Mouse (Mus musculus) activated CD4-positive, CD25-positive, alpha-beta regulatory T cell, adult 4 months (primary cell): ENCODE data around the gene Cabp4. TPM values are rescaled to one million over a fixed set of nuclear protein-coding genes. Genes with fewer than 3 reads are reported as not detected.

Source experiments
- ATAC-seq: one replicate; pipeline ENCODE4 v1.8.0; 2017
- polyA plus RNA-seq, 2 experiments: library from polyadenylated mRNA; unstranded; fragments of 100-300 nt; shearing (Covaris generic); gene quantifications; one replicate each; pipeline ENCODE4 v1.2.1; 2017

Gene Cabp4
- 1 to 10 TPM; 1.1 to 1.4 TPM for polyA plus RNA-seq

DNA sequence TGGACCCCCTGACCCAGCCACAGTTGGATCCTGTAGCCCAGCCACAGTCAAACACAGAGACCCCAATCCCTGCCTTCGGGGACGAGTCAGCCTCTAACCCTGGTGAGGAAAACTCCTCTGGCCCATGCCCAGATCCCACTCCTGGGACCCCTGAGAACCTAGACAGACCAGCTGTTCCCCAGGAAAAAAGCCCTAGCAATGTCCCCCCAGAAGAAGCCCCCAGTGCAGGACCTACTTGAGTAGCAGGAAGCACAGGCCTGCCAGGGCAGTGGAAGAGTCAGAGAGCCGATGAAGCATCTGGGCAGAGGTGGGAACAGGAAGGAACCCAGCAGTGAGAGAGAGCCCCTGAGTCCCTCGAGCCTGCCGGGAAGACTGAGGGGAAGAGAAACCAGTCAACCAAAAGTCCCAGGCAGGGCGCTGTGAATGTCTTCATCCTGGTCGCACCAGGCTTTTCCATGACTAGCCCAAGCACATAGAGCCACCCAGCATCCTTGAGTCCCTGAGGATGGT is at the start of gene Cabp4:
Cabp4 (minus strand) TSS at position 275 of the 510 bp plus-strand sequence.
- ATAC-seq: no peak

- no peak for ATAC-seq
Observed at GRCm38 (mm10) chr19:4193129-4193528, 49.3 kb upstream of the Cabp4 start.

GRCm38 (mm10) chr19:4192251-4192985 is 48.6 kb upstream of the Cabp4 start:
- ATAC-seq: no peak

- ATAC-seq: peak; percentile 73
Observed at GRCm38 (mm10) chr19:4191528-4192250, 47.9 kb upstream of the Cabp4 start, which contains the start of gene Ppp1ca. Gene Ppp1ca (plus strand): TSS chr19:4192065.

DNA sequence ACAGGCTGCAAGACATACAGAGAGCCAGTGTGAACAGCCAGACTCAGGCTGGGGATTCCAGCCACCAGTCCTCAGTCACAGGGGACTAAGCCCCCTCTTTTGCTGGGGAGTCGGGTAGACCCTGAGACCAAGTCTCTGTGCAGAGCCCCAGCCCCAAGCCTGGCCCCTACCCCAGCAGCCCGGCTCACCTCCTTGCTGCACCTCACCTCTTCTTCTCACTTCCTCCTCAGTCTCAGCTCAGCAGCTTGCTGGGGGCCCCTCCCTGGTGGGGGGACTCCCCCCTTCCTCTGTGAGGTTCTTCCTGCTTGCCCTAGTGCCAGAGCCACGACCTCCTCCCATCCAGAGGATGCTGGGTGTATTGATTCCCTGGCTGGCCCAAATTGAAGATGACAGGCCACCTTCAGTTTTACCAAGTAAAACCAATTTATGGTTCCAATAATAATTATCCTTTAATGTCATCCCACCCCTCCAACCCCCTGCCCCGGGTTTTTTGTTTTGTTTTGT is 47.0 kb upstream of the Cabp4 start, which contains the start of gene Tbc1d10c:
Tbc1d10c (minus strand) TSS at position 454 of the 504 bp plus-strand sequence.
- peak; percentile 72 for ATAC-seq

DNA sequence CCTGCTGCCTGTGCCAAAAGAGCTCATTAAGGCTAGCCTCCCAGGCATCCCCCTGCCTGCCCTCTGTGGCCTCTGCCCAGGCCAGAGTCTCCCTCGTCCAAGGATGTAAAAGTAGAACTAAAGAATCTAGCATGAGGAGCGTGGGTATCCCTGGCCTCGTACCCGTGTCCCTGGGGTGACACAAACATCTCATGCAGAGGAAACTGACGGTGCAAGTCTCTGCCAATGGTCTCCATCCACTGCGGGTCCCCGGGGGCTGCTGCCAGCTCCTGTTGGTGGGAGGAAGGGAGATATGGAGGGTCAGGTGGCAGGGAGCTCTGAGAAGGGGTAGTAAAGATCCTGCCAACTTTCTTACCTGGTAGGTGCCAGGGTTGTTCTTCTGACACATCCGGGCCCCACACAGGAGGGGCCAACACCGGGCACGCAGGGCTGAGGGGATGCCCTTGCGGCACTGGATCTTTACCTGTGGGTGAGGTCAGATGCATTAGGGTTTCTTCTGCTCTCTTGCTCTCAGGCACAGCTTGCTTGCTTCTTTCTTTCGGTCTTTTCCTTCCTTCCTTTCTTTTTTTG is 45.3 kb upstream of the Cabp4 start:
- ATAC-seq: no peak

DNA sequence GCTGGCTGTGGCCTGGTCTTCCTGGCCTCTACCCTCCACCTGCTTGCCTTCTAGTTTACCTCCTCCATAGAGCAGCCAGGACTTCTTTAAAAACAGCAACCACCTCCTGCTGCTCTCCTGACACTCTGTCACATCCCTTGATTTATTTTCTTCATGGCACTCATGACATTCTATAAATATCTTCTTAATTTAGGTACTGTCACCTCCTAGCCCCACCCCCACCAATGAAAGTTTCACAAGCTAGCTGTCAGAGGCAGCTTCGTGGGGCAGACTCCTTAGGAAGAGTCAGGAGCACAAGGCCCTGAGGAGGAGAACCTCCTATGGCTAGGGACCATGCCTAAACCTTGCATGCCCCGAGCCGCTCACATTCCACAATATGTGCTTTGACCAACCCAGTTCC is 43.5 kb upstream of the Cabp4 start:
- no peak for ATAC-seq

GRCm38 (mm10) chr19:4184976-4185975 is 41.4 kb upstream of the Cabp4 start:
- ATAC-seq: peak; percentile 74

GRCm38 (mm10) chr19:4183689-4184088 is 39.9 kb upstream of the Cabp4 start:
- ATAC-seq: no peak

DNA sequence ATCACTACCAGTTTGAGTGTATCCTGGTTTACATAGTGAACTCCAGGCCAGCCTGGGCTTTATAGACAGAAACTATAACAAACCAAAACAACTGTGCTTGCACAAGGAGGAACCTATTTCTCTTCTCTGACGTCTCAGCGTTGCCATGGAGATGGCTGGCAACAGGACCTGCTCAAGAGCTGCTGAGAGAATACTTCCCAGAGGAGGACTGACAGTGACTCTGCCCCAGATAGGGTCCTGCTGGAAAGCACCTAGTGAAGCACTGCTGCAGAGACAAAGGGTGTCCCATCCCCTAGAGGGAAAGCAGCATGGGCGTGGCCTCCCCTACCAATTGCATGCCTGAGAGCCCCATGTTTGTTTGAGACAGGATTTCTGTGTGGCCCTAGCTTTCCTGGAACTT is 38.1 kb upstream of the Cabp4 start:
- peak; percentile 16 for ATAC-seq

- ATAC-seq: no peak
Observed at GRCm38 (mm10) chr19:4180411-4180810, 36.6 kb upstream of the Cabp4 start.

- no peak for ATAC-seq
Observed at GRCm38 (mm10) chr19:4175368-4175947, 31.6 kb upstream of the Cabp4 start, which contains the start of gene Carns1. Gene Carns1 (minus strand): TSS chr19:4175479.

GRCm38 (mm10) chr19:4172925-4173324 is 29.1 kb upstream of the Cabp4 start:
- no peak for ATAC-seq

DNA sequence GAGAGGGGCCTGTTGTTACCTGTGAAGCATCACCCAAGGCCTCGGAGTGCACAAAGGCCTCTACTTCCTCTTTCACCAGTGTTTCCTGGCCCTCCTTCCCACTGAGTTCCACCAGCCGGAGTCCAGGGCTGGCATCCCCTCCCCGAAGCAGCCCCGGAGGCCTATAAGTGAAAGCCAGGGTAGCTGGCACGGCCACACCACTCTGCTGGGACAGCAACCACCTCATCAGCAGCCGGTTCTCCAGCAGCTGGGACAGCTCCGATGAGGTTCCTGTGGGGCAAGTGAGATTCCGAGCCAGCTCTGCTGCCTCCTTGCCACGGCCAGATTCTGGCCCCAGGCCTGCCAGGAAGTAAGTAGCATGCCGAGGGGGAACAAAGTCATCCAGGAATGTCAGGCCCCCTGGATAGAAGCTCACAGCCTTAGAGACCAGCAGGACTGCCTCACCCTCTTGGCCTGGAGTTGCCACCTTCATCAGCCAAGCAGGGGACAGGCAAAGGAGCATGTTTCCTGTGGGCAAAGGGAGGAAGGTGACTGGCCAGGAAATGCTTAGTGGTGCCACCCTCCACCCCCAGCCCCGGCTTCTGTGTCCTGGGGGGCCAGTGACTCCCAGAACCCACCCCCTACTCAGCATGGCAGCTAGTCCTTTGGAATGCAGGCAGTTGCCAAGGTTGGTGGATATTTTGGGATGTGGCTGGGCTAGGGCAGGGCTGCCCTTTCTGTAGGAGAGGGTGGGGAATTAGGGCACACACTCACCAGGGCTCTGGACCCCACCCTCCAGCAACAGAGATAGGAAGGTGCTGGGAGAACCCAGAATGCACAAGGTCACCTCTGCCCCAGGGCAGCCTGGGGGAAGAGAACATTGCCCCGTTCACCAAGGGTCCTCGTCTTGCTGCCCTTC is 27.8 kb upstream of the Cabp4 start:
- no peak for ATAC-seq

GRCm38 (mm10) chr19:4170723-4171392 is 27.0 kb upstream of the Cabp4 start:
- no peak for ATAC-seq

- peak; percentile 10 for ATAC-seq
Observed at GRCm38 (mm10) chr19:4169810-4170209, 26.0 kb upstream of the Cabp4 start.

DNA sequence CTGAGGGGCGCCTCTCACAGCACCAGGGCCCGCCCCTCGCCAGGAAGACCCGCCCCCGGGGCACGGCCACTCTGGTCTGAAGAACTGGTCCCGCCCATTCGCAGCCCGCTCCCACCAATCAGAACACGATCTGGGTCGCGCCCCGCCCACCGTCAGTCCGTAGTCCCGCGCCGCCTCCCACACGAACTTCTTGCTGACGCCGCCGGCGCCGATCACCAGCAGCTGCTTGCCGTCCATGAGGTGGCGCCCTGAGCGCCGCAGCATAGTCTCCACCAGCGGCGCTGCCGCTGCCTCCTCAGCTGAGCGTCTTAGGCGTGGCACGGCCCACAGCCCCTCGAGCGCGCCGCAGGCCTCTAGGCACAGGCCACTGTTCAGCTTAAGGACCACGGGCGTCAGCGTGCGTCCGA is 25.5 kb upstream of the Cabp4 start:
- ATAC-seq: peak; percentile 93

GRCm38 (mm10) chr19:4166678-4167476 is 23.0 kb upstream of the Cabp4 start:
- no peak for ATAC-seq

- ATAC-seq: no peak
Observed at GRCm38 (mm10) chr19:4164721-4165120, 20.9 kb upstream of the Cabp4 start.
